Comparison of ENCODE assay signal across 8 mouse cellular contexts in the genomic region with DNA sequence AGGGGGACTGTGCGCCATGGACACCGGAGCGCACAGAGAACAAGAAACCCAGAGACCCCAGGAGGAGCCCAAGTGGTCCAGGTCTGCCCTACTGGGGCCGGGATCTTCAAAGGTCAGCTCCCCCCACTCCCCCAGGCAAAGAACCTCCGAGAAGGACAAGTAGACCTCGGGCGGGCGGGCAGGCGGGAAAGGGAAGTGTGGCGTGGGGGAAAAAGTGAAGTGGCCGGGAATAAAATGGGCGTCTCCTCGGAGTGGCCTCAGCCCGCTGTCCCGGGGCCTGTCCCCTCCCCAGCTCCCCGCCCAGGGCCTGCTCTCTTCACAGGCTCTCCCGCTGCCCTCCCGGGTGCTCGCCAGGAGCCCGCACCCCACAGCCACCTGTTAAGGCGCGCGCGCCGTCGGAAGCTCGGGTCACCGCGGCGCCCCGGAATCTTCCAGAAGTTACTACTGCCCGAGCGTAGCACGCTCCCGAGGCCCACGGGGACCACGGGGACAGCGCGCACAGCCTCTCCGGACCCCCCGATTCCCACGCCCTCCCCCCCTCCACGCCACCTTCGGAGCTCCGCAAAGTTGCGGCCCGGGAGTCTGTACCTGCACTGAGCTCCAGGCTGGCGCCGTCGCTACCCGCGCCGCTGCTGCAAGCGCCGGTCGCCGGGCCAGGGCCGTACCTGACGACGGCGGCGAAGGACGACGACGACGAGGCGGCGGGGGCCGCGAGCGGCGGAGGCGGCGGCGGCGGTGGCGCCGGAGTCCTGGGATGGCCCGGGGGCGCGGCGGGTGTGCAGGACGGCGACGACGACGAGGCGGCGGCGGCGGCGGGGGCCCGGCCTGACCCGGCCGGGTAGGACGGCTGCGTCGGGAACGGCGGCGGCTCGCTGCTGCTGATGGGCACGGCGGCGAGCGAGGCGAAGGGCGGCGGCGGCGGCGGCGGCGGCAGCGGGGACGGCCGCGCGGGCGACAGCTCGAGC. TPM values are rescaled to one million over a fixed set of nuclear protein-coding genes. Genes with fewer than 3 reads are reported as not detected.
DNase-seq lines count a peak whose midpoint lies in the region; ATAC-seq and TF ChIP-seq lines count a peak whose summit lies in the region.

No protein-coding gene starts in this region.

- TF ChIP-seq POLR2A in testis, adult 2 months (IDR thresholded peaks at IDR 0.05; ENCODE audit: control insufficient read depth, low read depth, low read length), result no peak

- H3K9me3 ChIP-seq in kidney, embryonic 15.5 days (replicated peaks), result no peaks in the 10 kb centered on the region
- no peaks in the 10 kb centered on the region for H3K9me3 ChIP-seq in forebrain, embryonic 13.5 days (replicated peaks)
- H3K9me3 ChIP-seq in hindbrain, postnatal 0 days (ENCODE audit: low read length), result no peaks in the 10 kb centered on the region

- H3K79me2 ChIP-seq in macrophage (ENCODE audit: inconsistent target), result peaks cover 44% of the 10 kb centered on the region

- ATAC-seq in kidney, embryonic 15.5 days (replicated peaks; ENCODE audit: low FRiP score), result peak; percentile 59
- ATAC-seq in forebrain, embryonic 13.5 days, result peak; percentile 55
- ATAC-seq in hindbrain, postnatal 0 days, result peak; percentile 62

- peak overlapping the region; percentile 58; the same call in 1 of the 2 replicates for H3K27ac ChIP-seq in kidney, embryonic 15.5 days
- H3K27ac ChIP-seq in forebrain, embryonic 13.5 days, result peak overlapping the region; percentile 70
- H3K27ac ChIP-seq in hindbrain, postnatal 0 days, result peak overlapping the region; percentile 73; the same call in 1 of the 2 replicates
- no peak overlapping the region for H3K27ac ChIP-seq in macrophage
- peak overlapping the region; percentile 72 for H3K27ac ChIP-seq in testis, adult 2 months (ENCODE audit: control insufficient read depth, insufficient read depth, low read depth, low read length)

- H3K36me3 ChIP-seq in kidney, embryonic 15.5 days, result no peaks in the 10 kb centered on the region
- H3K36me3 ChIP-seq in forebrain, embryonic 13.5 days (ENCODE audit: poor library complexity, severe bottlenecking), result no peaks in the 10 kb centered on the region
- H3K36me3 ChIP-seq in hindbrain, postnatal 0 days (ENCODE audit: insufficient read depth, low read length), result no peaks in the 10 kb centered on the region
- no peaks in the 10 kb centered on the region for H3K36me3 ChIP-seq in macrophage (ENCODE audit: inconsistent target)
- no peaks in the 10 kb centered on the region for H3K36me3 ChIP-seq in testis, adult 2 months (ENCODE audit: control insufficient read depth, insufficient read depth, low read length)

- H3K27me3 ChIP-seq in kidney, embryonic 15.5 days, result peaks cover 19% of the 10 kb centered on the region
- H3K27me3 ChIP-seq in forebrain, embryonic 13.5 days, result peaks cover 17% of the 10 kb centered on the region
- H3K27me3 ChIP-seq in hindbrain, postnatal 0 days (ENCODE audit: insufficient read depth, low read length), result no peaks in the 10 kb centered on the region
- H3K27me3 ChIP-seq in testis, adult 2 months (ENCODE audit: control insufficient read depth, insufficient read depth, low read length), result peaks cover 3% of the 10 kb centered on the region; the same call in 1 of the 2 replicates

- no peak for DNase-seq in kidney, postnatal 25 days
- DNase-seq in adrenal gland, postnatal 14 days, result peak; percentile 40
- DNase-seq in hindbrain, postnatal 0 days (ENCODE audit: low spot score), result peak; percentile 27
- no peak for DNase-seq in left cerebral cortex, adult 8-10 months (ENCODE audit: low spot score in 2 of 2)

- peak overlapping the region; percentile 78 for H3K9ac ChIP-seq in kidney, embryonic 15.5 days
- H3K9ac ChIP-seq in forebrain, embryonic 13.5 days, result peak overlapping the region; percentile 78
- H3K9ac ChIP-seq in hindbrain, postnatal 0 days (replicated peaks; ENCODE audit: low read length), result peak overlapping the region; percentile 72

- H3K4me3 ChIP-seq in kidney, embryonic 15.5 days (replicated peaks), result peak overlapping the region; percentile 76
- peak overlapping the region; percentile 68 for H3K4me3 ChIP-seq in forebrain, embryonic 13.5 days
- peak overlapping the region; percentile 75 for H3K4me3 ChIP-seq in hindbrain, postnatal 0 days (ENCODE audit: low read length)
- H3K4me3 ChIP-seq in macrophage (ENCODE audit: inconsistent target), result peak overlapping the region; percentile 33
- peak overlapping the region; percentile 89 for H3K4me3 ChIP-seq in testis, adult 2 months (ENCODE audit: control insufficient read depth, low read depth, low read length)

- H3K4me1 ChIP-seq in kidney, embryonic 15.5 days, result peaks cover 35% of the 10 kb centered on the region
- H3K4me1 ChIP-seq in forebrain, embryonic 13.5 days, result peaks cover 23% of the 10 kb centered on the region
- H3K4me1 ChIP-seq in hindbrain, postnatal 0 days (ENCODE audit: insufficient read depth, low read length), result 0 out of 2 replicates have a peak, but pooled peaks cover 4% of the 10 kb centered on the region
- H3K4me1 ChIP-seq in testis, adult 2 months (ENCODE audit: control insufficient read depth, insufficient read depth, low read length), result peaks cover 6% of the 10 kb centered on the region

- under 1% methylated on average over 92 of the region's 121 CpGs for WGBS in kidney, embryonic 15.5 days
- WGBS in forebrain, embryonic 13.5 days, result 2% methylated on average over 59 of the region's 121 CpGs
- WGBS in hindbrain, postnatal 0 days, result under 1% methylated on average over 78 of the region's 121 CpGs
- WGBS in macrophage (ENCODE audit: missing documents), result 6% methylated on average over 98 of the region's 121 CpGs

- peak overlapping the region; percentile 92 for H3K4me2 ChIP-seq in kidney, embryonic 15.5 days
- peak overlapping the region; percentile 80 for H3K4me2 ChIP-seq in forebrain, embryonic 13.5 days
- H3K4me2 ChIP-seq in hindbrain, postnatal 0 days (ENCODE audit: low read depth, low read length), result peak overlapping the region; percentile 82

- no peak for TF ChIP-seq CTCF in hindbrain, postnatal 0 days (IDR thresholded peaks at IDR 0.05; ENCODE audit: low read depth)
- no peak for TF ChIP-seq CTCF in testis, adult 2 months (IDR thresholded peaks at IDR 0.05; ENCODE audit: control insufficient read depth, insufficient read depth, insufficient replicate concordance, low read depth, low read length)

RNA-seq across cellular contexts. Expression of a gene that starts 1.4 kb away (rescaled TPM):
- polyA plus RNA-seq in kidney, embryonic 15.5 days (2015; fragmentation: Nextera tagmentation; extraction: Ambion mirVana), result 6.6 and 7.2 TPM in 2 replicates
- 1.9 and 2.6 TPM in 2 replicates for total RNA-seq in adrenal gland, postnatal 14 days (2021)
- polyA plus RNA-seq in forebrain, embryonic 13.5 days (2015; fragmentation: Nextera tagmentation; extraction: Ambion mirVana), result 6.7 and 7.7 TPM in 2 replicates
- total RNA-seq in hindbrain, postnatal 0 days (2014; rRNA removed), result 12.1 and 12.8 TPM in 2 replicates
- polyA plus RNA-seq in hindbrain, postnatal 0 days (2015; fragmentation: Nextera tagmentation; extraction: Ambion mirVana), result 8.1 and 8.5 TPM in 2 replicates
- total RNA-seq in macrophage (2018; cell fraction: chromatin; rRNA removed), result 10 to 100 TPM in 18 of 26 experiments, 1 to 10 TPM in 8; 3.4 to 41.5 (median 15.0) TPM
- total RNA-seq in macrophage (2018; cell fraction: cytosol; rRNA removed), result 10 to 100 TPM in 9 of 26 experiments, 1 to 10 TPM in 17; 3.9 to 12.3 (median 6.1) TPM
- total RNA-seq in macrophage (2018; cell fraction: nucleus; rRNA removed), result 10 to 100 TPM in 13 of 26 experiments, 1 to 10 TPM in 13; 3.1 to 31.3 (median 10.1) TPM
- polyA plus RNA-seq in macrophage (2018), result 3.7 to 5.2 TPM (median 4.7 TPM) in 3 replicates
- 5.7 and 7.3 TPM in 2 replicates for polyA plus RNA-seq in testis, adult 2 months (2012; rRNA removed)
- 1 to 10 TPM; 6.3 to 7.2 (median 7.0) TPM for total RNA-seq in left cerebral cortex, adult 8-10 months (2022)

Comparison
In these comparisons a context has a peak if more than half of its experiments do, and no peak if none do; other contexts are left out.
1. H3K4me3 ChIP-seq: peak in every context shown above with its lines; median percentile 89 in testis, adult 2 months; 76 in kidney, embryonic 15.5 days; 75 in hindbrain, postnatal 0 days; 68 in forebrain, embryonic 13.5 days; 33 in macrophage.
2. DNase-seq: peak in adrenal gland, postnatal 14 days (single experiment) and hindbrain, postnatal 0 days (single experiment); none in kidney, postnatal 25 days (0 of 2) and left cerebral cortex, adult 8-10 months (0 of 2).
3. Peak in every context shown above with its lines, with median percentiles within 50 percentile points of each other: ATAC-seq, H3K4me2 ChIP-seq and H3K9ac ChIP-seq.